Mouse (Mus musculus) neural tube, embryonic 12.5 days (tissue): Measurements from ENCODE around the gene Eif2b3. TPM values are rescaled to one million over a fixed set of nuclear protein-coding genes. Genes with fewer than 3 reads are reported as not detected.
A peak's percentile ranks its signal among the peaks of the same experiment; 100 is the strongest.

Experiments
- ATAC-seq: fragments of 200-750 bp; cut with Nextera tagmentation; 2 replicates; pipeline ENCODE4 v1.8.0; 2017; ENCODE audit warnings: low read depth, mild to moderate bottlenecking, moderate TSS enrichment, moderate library complexity; ENCODE audit not compliant: low FRiP score
- H3K27ac ChIP-seq: fragments of 300-500 bp; sonication (generic); 2 replicates; pipeline ENCODE4 v1.5.1; 2016
- H3K27me3 ChIP-seq: fragments of 300-500 bp; sonication (generic); replicated peaks from 2 replicates; pipeline ENCODE4 v1.6.1; 2016; ENCODE audit warnings: mild to moderate bottlenecking
- H3K36me3 ChIP-seq: fragments of 300-500 bp; sonication (generic); 2 replicates; pipeline ENCODE4 v1.6.1; 2016; ENCODE audit warnings: mild to moderate bottlenecking
- H3K4me1 ChIP-seq: fragments of 300-500 bp; sonication (generic); 2 replicates; pipeline ENCODE4 v1.6.1; 2016
- H3K4me2 ChIP-seq: fragments of 300-500 bp; sonication (generic); replicated peaks from 2 replicates; pipeline ENCODE4 v1.6.1; 2016; ENCODE audit warnings: mild to moderate bottlenecking
- H3K4me3 ChIP-seq: fragments of 300-500 bp; sonication (generic); 2 replicates; pipeline ENCODE4 v1.5.1; 2016
- H3K9ac ChIP-seq: fragments of 300-500 bp; sonication (generic); 2 replicates; pipeline ENCODE4 v1.6.1; 2016; ENCODE audit warnings: mild to moderate bottlenecking
- H3K9me3 ChIP-seq: fragments of 300-500 bp; sonication (generic); 2 replicates; pipeline ENCODE4 v1.6.1; 2016; ENCODE audit warnings: mild to moderate bottlenecking
- WGBS: fragments of 180-500 bp; shearing (Covaris S2); methylation state at CpG from one replicate; pipeline ENCODE4 v1.1.7; 2016; 5-methylcytosine and 5-hydroxymethylcytosine counted together
- polyA plus RNA-seq: library from polyadenylated mRNA; unstranded; fragments of >200 nt; fragmentation: Nextera tagmentation; extraction: Ambion mirVana; gene quantifications from 2 replicates; pipeline ENCODE4 v1.2.1, GENCODE M21; 2016

Gene Eif2b3
- polyA plus RNA-seq, 1 experiment from 2014 or later = 48.6 TPM

GRCm38 (mm10) chr4:117069647-117070046 lies 50.4 kb downstream of the Eif2b3 start:
- WGBS = 93% methylated on average over 1 of the region's 1 CpGs
- ATAC-seq = no peak
- no peak overlapping the region for H3K9ac ChIP-seq
- H3K9me3 ChIP-seq = no peaks in the 10 kb centered on the region
- H3K4me3 ChIP-seq = no peak overlapping the region
- no peaks in the 10 kb centered on the region for H3K4me1 ChIP-seq
- H3K4me2 ChIP-seq = no peak overlapping the region
- no peaks in the 10 kb centered on the region for H3K27me3 ChIP-seq
- H3K27ac ChIP-seq = no peak overlapping the region
- peaks cover 53% of the 10 kb centered on the region for H3K36me3 ChIP-seq

- Histone ChIP-seq H3K27ac (no peak overlapping the region), H3K4me1 (no peaks in the 10 kb centered on the region), H3K36me3 (peaks cover 47% of the 10 kb centered on the region), H3K4me3 (no peak overlapping the region), H3K9me3 (no peaks in the 10 kb centered on the region), H3K4me2 (no peak overlapping the region), H3K27me3 (no peaks in the 10 kb centered on the region), H3K9ac (no peak overlapping the region)
- WGBS = 91% methylated on average over 4 of the region's 4 CpGs
- ATAC-seq = no peak
Measured at GRCm38 (mm10) chr4:117070624-117071023, 51.4 kb downstream of the Eif2b3 start.

GRCm38 (mm10) chr4:117071183-117071582 lies 52.0 kb downstream of the Eif2b3 start:
- H3K27me3 ChIP-seq = no peaks in the 10 kb centered on the region
- ATAC-seq = no peak
- no peak overlapping the region for H3K27ac ChIP-seq
- no peaks in the 10 kb centered on the region for H3K4me1 ChIP-seq
- H3K9ac ChIP-seq = no peak overlapping the region
- peaks cover 44% of the 10 kb centered on the region for H3K36me3 ChIP-seq
- no peaks in the 10 kb centered on the region for H3K9me3 ChIP-seq
- H3K4me3 ChIP-seq = no peak overlapping the region
- H3K4me2 ChIP-seq = no peak overlapping the region
- 92% methylated on average over 5 of the region's 5 CpGs for WGBS

GRCm38 (mm10) chr4:117087948-117088640 lies 68.9 kb downstream of the Eif2b3 start:
- no peak overlapping the region for H3K4me3 ChIP-seq
- H3K4me1 ChIP-seq = no peaks in the 10 kb centered on the region
- H3K4me2 ChIP-seq = no peak overlapping the region
- H3K27me3 ChIP-seq = no peaks in the 10 kb centered on the region
- 57% methylated on average over 7 of the region's 7 CpGs for WGBS
- no peak overlapping the region for H3K9ac ChIP-seq
- peaks cover 13% of the 10 kb centered on the region; the same call in 1 of the 2 replicates for H3K36me3 ChIP-seq
- ATAC-seq = no peak
- no peak overlapping the region for H3K27ac ChIP-seq
- no peaks in the 10 kb centered on the region for H3K9me3 ChIP-seq

- H3K9ac ChIP-seq = no peak overlapping the region
- H3K36me3 ChIP-seq = peaks cover 13% of the 10 kb centered on the region; the same call in 1 of the 2 replicates
- H3K4me2 ChIP-seq = no peak overlapping the region
- H3K4me1 ChIP-seq = peaks cover 3% of the 10 kb centered on the region
- H3K4me3 ChIP-seq = no peak overlapping the region
- no peaks in the 10 kb centered on the region; the same call in 1 of the 2 replicates for H3K27me3 ChIP-seq
- 83% methylated on average over 7 of the region's 7 CpGs for WGBS
- H3K9me3 ChIP-seq = no peaks in the 10 kb centered on the region
- H3K27ac ChIP-seq = no peak overlapping the region
- ATAC-seq = no peak
Measured at GRCm38 (mm10) chr4:117090586-117090985, 71.4 kb downstream of the Eif2b3 start.

- Histone ChIP-seq H3K9me3 (no peaks in the 10 kb centered on the region), H3K4me2 (no peak overlapping the region), H3K4me1 (peaks cover 29% of the 10 kb centered on the region), H3K27ac (no peak overlapping the region), H3K9ac (no peak overlapping the region), H3K4me3 (no peak overlapping the region), H3K36me3 (no peaks in the 10 kb centered on the region), H3K27me3 (no peaks in the 10 kb centered on the region; the same call in none of the 2 replicates)
- ATAC-seq = no peak
- WGBS = 78% methylated on average over 3 of the region's 3 CpGs
Measured at GRCm38 (mm10) chr4:117094626-117095361, 75.6 kb downstream of the Eif2b3 start.

GRCm38 (mm10) chr4:117095551-117096452 lies 76.6 kb downstream of the Eif2b3 start, which contains the start of gene Ptch2:
TSS of gene Ptch2 (plus strand) at chr4:117096075.
- peaks cover 29% of the 10 kb centered on the region for H3K4me1 ChIP-seq
- H3K36me3 ChIP-seq = no peaks in the 10 kb centered on the region
- 1% methylated on average over 50 of the region's 50 CpGs for WGBS
- peak within 1 kb of the TSS; percentile 55 for H3K4me3 ChIP-seq
- no peaks in the 10 kb centered on the region for H3K9me3 ChIP-seq
- H3K4me2 ChIP-seq = peak within 1 kb of the TSS; percentile 84
- H3K9ac ChIP-seq = peak within 1 kb of the TSS; percentile 61
- H3K27me3 ChIP-seq = no peaks in the 10 kb centered on the region; the same call in none of the 2 replicates
- H3K27ac ChIP-seq = no peak within 1 kb of the TSS
- ATAC-seq = peak; percentile 85

GRCm38 (mm10) chr4:117096666-117097065 lies 77.5 kb downstream of the Eif2b3 start:
- H3K4me2 ChIP-seq = peak overlapping the region; percentile 84
- peak overlapping the region; percentile 61 for H3K9ac ChIP-seq
- H3K9me3 ChIP-seq = no peaks in the 10 kb centered on the region
- no peak overlapping the region for H3K27ac ChIP-seq
- H3K4me3 ChIP-seq = peak overlapping the region; percentile 55
- peaks cover 29% of the 10 kb centered on the region for H3K4me1 ChIP-seq
- H3K27me3 ChIP-seq = no peaks in the 10 kb centered on the region; the same call in none of the 2 replicates
- ATAC-seq = 0 out of 2 replicates have a peak, but pooled peaks have one; percentile 11
- WGBS = 7% methylated on average over 5 of the region's 5 CpGs
- no peaks in the 10 kb centered on the region for H3K36me3 ChIP-seq

GRCm38 (mm10) chr4:117097969-117098763 lies 79.0 kb downstream of the Eif2b3 start:
- WGBS = 63% methylated on average over 8 of the region's 8 CpGs
- peak overlapping the region; percentile 84 for H3K4me2 ChIP-seq
- no peaks in the 10 kb centered on the region for H3K9me3 ChIP-seq
- H3K27ac ChIP-seq = no peak overlapping the region
- H3K9ac ChIP-seq = no peak overlapping the region
- H3K27me3 ChIP-seq = no peaks in the 10 kb centered on the region; the same call in none of the 2 replicates
- no peak overlapping the region for H3K4me3 ChIP-seq
- H3K36me3 ChIP-seq = no peaks in the 10 kb centered on the region
- H3K4me1 ChIP-seq = peaks cover 29% of the 10 kb centered on the region
- ATAC-seq = no peak

- 76% methylated on average over 2 of the region's 2 CpGs for WGBS
- no peaks in the 10 kb centered on the region for H3K36me3 ChIP-seq
- ATAC-seq = no peak
- peaks cover 29% of the 10 kb centered on the region for H3K4me1 ChIP-seq
- H3K4me2 ChIP-seq = 0 out of 2 replicates have a peak overlapping the region, but pooled peaks have one; percentile 84
- no peaks in the 10 kb centered on the region; the same call in none of the 2 replicates for H3K27me3 ChIP-seq
- no peak overlapping the region for H3K4me3 ChIP-seq
- H3K9me3 ChIP-seq = no peaks in the 10 kb centered on the region
- no peak overlapping the region for H3K9ac ChIP-seq
- H3K27ac ChIP-seq = no peak overlapping the region
Measured at GRCm38 (mm10) chr4:117098764-117099036, 79.5 kb downstream of the Eif2b3 start.

GRCm38 (mm10) chr4:117100036-117100435 lies 80.8 kb downstream of the Eif2b3 start:
- Histone ChIP-seq H3K9ac (no peak overlapping the region), H3K4me2 (no peak overlapping the region), H3K27me3 (no peaks in the 10 kb centered on the region; the same call in 1 of the 2 replicates), H3K9me3 (no peaks in the 10 kb centered on the region), H3K4me1 (peaks cover 29% of the 10 kb centered on the region), H3K4me3 (no peak overlapping the region), H3K36me3 (0 out of 2 replicates have a peak, but pooled peaks cover 3% of the 10 kb centered on the region), H3K27ac (no peak overlapping the region)
- 68% methylated on average over 4 of the region's 4 CpGs for WGBS
- ATAC-seq = no peak
